Mouse (Mus musculus) cerebellum, adult 2 months (tissue): ENCODE results near the gene Reg3g.

ENCODE experiments used
- CTCF ChIP-seq: fragments of 200-500 bp; IDR thresholded peaks from 2 replicates; pipeline ENCODE4 v1.5.1; 2011; ENCODE audit warnings: low read depth, mild to moderate bottlenecking, control low read depth, low read length, moderate library complexity, borderline replicate concordance; ENCODE audit not compliant: insufficient read depth
- POLR2A ChIP-seq: fragments of 200-500 bp; IDR thresholded peaks from 2 replicates; pipeline ENCODE4 v1.6.1; 2011; ENCODE audit warnings: low read length, control low read depth, borderline replicate concordance; ENCODE audit not compliant: insufficient read depth

DNA sequence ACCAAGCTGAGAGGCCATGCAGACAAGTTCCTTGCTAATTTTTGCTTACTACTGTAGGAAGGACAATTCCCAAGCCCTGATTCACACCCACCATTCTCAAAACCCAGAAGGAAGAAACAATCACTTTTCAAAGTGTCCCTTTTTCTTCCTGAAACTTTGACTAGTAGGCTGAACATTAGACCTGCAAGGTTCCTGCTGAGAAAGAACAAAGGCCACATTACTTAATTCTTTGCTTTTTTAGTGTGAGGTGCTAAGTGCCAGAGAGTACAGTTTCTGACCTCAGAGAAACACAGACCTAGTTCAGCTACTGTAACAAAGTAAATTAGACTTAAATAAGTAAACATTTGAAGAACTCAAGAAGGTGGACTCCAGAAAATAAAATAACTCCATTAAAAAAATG, 20.3 kb downstream of the Reg3g start:
- no peak for TF ChIP-seq POLR2A
- TF ChIP-seq CTCF = no peak
